Mouse (Mus musculus): ENCODE results near the gene Ddx43.

GRCm38 (mm10) chr9:78394602-78395001 lies 975 bp upstream of the Ddx43 start:
- TF ChIP-seq CTCF (IDR thresholded peaks at IDR 0.05; ENCODE audit: control insufficient read depth, insufficient read depth, low read length) (no peak), POLR2A (IDR thresholded peaks at IDR 0.05; ENCODE audit: borderline replicate concordance, control insufficient read depth, low read depth, low read length) (no peak)
